Mouse (Mus musculus): ENCODE data around the gene Klrb1c. TPM values are rescaled to one million over a fixed set of nuclear protein-coding genes. Genes with fewer than 3 reads are reported as not detected.
A peak's percentile ranks its signal among the peaks of the same experiment; 100 is the strongest.
"Not testable (repeated sequence)": the region's sequence is repeated elsewhere in the genome, so short reads cannot be mapped to it uniquely, and the experiment has no call there.

Klrb1c gene
- polyA plus RNA-seq, 1 experiment = not detected

DNA sequence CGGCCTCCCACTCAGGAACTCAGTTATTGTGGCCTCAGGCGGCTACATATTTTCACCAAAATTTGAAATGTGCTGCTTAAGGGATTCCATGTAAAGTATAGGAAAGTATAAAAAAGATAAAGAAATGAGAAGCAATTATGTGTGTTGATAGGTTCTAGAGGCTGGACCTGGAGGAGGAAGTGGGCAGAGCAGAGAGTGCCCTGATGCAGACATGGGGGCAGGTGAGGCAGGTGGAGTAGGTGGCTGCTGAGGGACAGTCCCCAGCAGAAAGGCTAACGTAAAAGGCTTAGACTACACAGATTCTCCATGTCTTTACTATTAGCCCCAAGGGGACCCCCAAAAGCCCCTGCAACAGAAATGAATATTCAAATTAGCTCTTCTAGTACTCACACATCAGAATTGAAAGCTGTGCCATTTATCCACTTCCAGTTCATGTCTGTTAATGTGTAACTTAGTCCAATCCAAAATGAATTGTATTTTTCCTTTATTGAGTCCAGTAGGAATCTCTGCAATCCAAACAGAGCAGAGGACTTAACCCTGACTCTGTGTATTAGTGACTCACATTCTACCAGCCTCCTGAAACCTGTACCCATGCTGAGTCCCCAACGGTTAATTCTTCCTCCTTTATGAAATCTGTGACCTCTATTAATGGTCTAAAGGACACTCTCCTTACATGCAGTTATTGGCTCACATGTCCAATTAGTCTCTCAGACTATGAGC lies 29.2 kb upstream of the Klrb1c start:
- Histone ChIP-seq H3K4me1 (ENCODE audit: control insufficient read depth, insufficient read depth, low read length) (0 out of 2 replicates have a peak, but pooled peaks cover 2% of the 10 kb centered on the region), H3K4me3 (ENCODE audit: insufficient read depth, low read length) (no peak overlapping the region), H3K27ac (ENCODE audit: insufficient read depth, low read depth, low read length) (no peak overlapping the region)
- no peak for TF ChIP-seq CTCF (IDR thresholded peaks at IDR 0.05; ENCODE audit: low read depth, low read length)
- no peak for TF ChIP-seq POLR2A (IDR thresholded peaks at IDR 0.05; ENCODE audit: borderline replicate concordance, low read depth, low read length)

DNA sequence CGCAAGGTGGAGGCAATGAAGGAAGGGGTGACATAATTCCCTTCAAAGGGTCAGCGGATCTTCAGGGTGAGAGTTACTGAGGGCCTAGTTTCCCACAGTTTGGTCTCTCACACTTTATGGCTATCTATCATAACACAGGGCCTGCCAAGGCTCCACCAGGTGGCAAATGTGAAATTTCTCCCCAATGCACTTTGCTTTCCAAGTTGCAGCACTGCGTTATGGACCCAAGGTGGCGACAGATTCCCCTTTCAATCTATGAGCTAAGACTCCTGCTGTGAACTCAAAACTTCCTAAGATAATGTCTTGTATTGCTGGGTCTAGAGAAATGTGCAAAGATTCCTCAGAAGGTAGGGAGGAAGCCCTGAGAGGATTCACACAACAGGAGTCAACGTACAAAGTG lies 19.5 kb upstream of the Klrb1c start:
- H3K27ac ChIP-seq (ENCODE audit: insufficient read depth, low read depth, low read length) = no peak overlapping the region
- H3K4me1 ChIP-seq (ENCODE audit: control insufficient read depth, insufficient read depth, low read length) = no peaks in the 10 kb centered on the region
- H3K4me3 ChIP-seq (ENCODE audit: insufficient read depth, low read length) = no peak overlapping the region
- TF ChIP-seq CTCF (IDR thresholded peaks at IDR 0.05; ENCODE audit: low read depth, low read length) (0 out of 2 replicates have a peak, but pooled peaks have one; percentile 10), POLR2A (IDR thresholded peaks at IDR 0.05; ENCODE audit: borderline replicate concordance, low read depth, low read length) (no peak)

DNA sequence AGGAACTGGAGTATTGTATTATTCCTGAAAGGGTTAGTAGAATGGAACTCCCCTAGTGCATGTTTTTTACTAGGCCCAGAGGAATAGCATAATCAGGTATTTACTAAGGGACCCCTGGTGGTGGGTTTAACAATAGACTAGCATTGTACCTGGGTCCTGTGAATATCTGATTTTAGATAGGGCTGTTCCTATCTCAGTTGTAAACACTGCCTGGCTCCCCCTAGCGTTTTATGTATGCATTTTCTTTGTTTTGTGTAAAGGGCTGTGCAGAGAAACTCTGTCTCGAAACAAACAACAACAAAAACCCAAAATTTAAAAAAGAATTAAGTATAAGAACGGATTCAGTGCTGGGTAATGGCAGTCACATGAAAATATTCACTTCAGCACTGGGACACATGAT lies 18.0 kb upstream of the Klrb1c start:
- no peak overlapping the region for H3K27ac ChIP-seq (ENCODE audit: insufficient read depth, low read depth, low read length)
- 0 out of 2 replicates have a peak, but pooled peaks cover 2% of the 10 kb centered on the region for H3K4me1 ChIP-seq (ENCODE audit: control insufficient read depth, insufficient read depth, low read length)
- no peak overlapping the region for H3K4me3 ChIP-seq (ENCODE audit: insufficient read depth, low read length)
- TF ChIP-seq CTCF (IDR thresholded peaks at IDR 0.05; ENCODE audit: low read depth, low read length) (no peak), POLR2A (IDR thresholded peaks at IDR 0.05; ENCODE audit: borderline replicate concordance, low read depth, low read length) (no peak)

DNA sequence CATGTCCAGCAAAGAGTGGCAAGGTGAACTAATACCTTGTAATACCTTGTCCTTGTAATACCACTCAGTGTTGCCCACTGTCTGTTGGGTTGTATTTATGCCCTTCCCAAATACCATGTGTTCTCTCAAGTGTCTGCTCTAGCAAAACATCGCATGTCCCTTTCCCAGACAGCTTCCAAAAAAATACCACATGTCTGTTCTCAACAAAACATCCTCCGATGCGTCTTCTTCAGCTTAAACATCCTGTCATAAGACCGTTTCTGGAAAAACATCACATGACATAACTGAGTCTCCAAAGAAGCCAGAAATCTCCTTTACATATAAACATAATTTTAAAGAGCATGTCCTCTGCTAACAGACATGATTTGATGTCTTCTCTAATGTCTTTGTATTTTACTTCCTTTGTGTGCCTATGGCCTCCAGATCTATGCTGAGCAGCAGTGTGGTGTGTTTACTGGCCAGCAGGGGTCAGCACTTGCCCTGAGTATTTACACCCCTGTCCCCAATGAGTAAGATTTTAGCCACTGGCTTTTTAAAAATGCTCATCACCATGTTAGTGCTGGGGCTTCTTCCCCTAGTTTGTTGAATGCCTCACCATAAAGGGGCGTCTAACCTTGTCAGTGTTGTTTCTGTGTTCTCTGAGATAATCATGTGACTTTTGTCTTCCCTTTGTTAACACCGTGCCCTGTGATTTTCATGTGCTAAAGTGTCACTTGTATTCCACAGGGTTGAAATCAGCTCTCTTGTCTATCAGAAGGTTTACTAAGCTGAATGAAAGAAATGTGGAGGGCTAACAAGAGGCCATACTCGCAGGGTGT lies 16.0 kb upstream of the Klrb1c start:
- H3K4me3 ChIP-seq (ENCODE audit: insufficient read depth, low read length); H3K4me1 ChIP-seq (ENCODE audit: control insufficient read depth, insufficient read depth, low read length); H3K27ac ChIP-seq (ENCODE audit: insufficient read depth, low read depth, low read length): not testable (repeated sequence)

DNA sequence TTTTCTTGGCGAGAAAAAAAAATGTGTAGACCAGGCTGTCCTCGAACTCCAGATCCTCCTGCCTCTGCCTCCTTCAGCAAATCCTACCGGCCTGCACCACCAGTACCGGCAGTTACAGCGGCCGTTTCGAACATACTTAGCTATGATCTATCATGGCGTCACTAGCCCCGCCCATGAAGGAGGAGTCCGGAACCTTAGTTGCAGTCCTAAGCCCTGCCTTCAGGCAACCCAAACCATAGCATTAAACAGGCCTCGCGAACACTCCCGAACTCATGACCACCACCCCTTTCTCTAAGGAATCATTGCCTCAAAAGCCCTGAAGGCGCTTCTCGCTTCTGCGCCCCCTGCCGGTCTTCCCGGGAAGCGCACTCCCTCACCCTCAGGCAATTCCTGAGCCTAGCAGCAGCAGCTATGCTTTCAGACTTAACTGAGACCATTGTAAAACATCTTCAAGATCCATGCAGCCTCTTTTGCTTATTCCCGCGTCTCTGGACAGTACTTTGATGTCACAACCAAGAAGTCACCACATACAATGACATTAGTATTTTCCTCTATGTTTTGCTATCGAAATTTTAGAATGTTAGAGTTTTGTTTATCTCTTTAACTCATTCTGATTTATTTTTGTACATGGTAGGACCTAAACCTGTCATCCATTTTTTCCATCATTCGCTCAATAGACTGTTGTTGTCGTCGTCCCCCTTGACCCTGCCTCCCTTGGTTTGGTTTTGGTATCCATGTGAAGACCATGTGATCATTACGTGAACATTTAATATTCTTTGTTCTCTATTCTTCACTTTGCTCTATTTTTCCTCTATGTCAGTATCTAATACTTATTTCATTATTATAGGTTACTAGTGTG lies 14.2 kb upstream of the Klrb1c start:
- Histone ChIP-seq H3K4me3 (ENCODE audit: insufficient read depth, low read length) (peak overlapping the region; percentile 46), H3K27ac (ENCODE audit: insufficient read depth, low read depth, low read length) (no peak overlapping the region), H3K4me1 (ENCODE audit: control insufficient read depth, insufficient read depth, low read length) (peaks cover 3% of the 10 kb centered on the region)
- peak; percentile 61 for TF ChIP-seq CTCF (IDR thresholded peaks at IDR 0.05; ENCODE audit: low read depth, low read length)
- no peak for TF ChIP-seq POLR2A (IDR thresholded peaks at IDR 0.05; ENCODE audit: borderline replicate concordance, low read depth, low read length)

DNA sequence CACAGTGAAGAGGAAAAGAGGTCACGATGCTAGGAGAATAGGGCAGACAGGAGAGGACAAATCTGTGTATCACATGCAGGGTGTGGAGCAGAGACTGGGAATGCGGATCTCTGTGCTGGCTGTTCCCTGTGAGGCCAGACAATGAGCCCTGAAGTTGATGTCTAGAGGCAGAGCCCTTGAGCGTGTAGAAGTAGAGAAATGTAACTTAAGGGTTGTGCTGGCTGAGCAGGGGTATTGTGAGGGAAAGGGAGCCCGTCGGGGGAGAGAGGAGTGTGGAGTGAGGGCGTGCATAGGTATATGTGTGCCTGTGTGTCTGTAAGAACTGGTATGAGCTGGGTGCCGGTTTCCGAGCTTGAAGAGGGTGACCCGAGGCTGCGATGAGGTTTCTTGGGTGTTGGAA lies 13.5 kb upstream of the Klrb1c start:
- Histone ChIP-seq H3K4me1 (ENCODE audit: control insufficient read depth, insufficient read depth, low read length) (peaks cover 9% of the 10 kb centered on the region), H3K27ac (ENCODE audit: insufficient read depth, low read depth, low read length) (no peak overlapping the region), H3K4me3 (ENCODE audit: insufficient read depth, low read length) (peak overlapping the region; percentile 46)
- no peak for TF ChIP-seq POLR2A (IDR thresholded peaks at IDR 0.05; ENCODE audit: borderline replicate concordance, low read depth, low read length)
- no peak for TF ChIP-seq CTCF (IDR thresholded peaks at IDR 0.05; ENCODE audit: low read depth, low read length)

DNA sequence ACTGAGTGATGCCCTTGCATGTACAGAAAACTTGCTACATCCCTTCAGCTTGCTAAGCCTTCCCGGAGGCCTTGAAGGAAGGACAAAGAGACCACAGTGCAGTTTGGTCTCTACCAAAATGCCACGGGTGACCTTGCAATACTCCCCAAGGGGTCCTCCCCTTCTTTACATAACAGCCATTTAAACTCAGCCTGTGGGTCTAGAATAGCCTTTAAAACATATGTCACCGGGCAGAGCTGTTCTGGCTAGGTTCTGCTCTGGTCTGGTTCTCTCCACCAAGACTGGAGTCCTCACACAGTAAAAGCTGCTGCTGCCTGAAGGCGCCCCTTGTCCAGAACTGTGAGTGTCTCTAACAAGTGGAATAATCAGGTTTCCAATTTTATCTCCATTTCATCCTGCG lies 11.7 kb upstream of the Klrb1c start:
- not testable (repeated sequence) for H3K27ac ChIP-seq (ENCODE audit: insufficient read depth, low read depth, low read length); H3K4me3 ChIP-seq (ENCODE audit: insufficient read depth, low read length)
- peaks cover 16% of the 10 kb centered on the region for H3K4me1 ChIP-seq (ENCODE audit: control insufficient read depth, insufficient read depth, low read length)

DNA sequence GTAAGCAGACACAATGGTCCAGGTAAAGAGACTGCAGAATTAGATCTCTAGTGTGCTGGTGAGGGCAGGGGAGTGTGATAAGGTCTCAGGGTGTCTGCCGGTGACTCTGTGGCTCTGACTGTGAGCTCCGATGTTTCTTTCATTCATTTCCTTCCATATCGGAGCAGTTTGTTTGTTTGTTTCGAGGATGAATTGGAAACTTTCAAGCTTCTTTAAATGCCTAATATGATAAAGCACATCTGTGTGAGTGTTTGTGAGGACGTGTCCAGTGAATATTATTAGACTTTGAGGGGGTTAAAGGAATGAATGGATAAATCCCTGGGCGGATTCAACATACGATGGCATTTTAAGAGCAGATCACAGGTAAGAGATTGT lies 10.9 kb upstream of the Klrb1c start:
- peaks cover 16% of the 10 kb centered on the region for H3K4me1 ChIP-seq (ENCODE audit: control insufficient read depth, insufficient read depth, low read length)
- H3K4me3 ChIP-seq (ENCODE audit: insufficient read depth, low read length) = peak overlapping the region; percentile 72
- TF ChIP-seq POLR2A (IDR thresholded peaks at IDR 0.05; ENCODE audit: borderline replicate concordance, low read depth, low read length) (no peak), CTCF (IDR thresholded peaks at IDR 0.05; ENCODE audit: low read depth, low read length) (peak; percentile 4; the same call in 1 of the 2 replicates)
- no peak overlapping the region for H3K27ac ChIP-seq (ENCODE audit: insufficient read depth, low read depth, low read length)

DNA sequence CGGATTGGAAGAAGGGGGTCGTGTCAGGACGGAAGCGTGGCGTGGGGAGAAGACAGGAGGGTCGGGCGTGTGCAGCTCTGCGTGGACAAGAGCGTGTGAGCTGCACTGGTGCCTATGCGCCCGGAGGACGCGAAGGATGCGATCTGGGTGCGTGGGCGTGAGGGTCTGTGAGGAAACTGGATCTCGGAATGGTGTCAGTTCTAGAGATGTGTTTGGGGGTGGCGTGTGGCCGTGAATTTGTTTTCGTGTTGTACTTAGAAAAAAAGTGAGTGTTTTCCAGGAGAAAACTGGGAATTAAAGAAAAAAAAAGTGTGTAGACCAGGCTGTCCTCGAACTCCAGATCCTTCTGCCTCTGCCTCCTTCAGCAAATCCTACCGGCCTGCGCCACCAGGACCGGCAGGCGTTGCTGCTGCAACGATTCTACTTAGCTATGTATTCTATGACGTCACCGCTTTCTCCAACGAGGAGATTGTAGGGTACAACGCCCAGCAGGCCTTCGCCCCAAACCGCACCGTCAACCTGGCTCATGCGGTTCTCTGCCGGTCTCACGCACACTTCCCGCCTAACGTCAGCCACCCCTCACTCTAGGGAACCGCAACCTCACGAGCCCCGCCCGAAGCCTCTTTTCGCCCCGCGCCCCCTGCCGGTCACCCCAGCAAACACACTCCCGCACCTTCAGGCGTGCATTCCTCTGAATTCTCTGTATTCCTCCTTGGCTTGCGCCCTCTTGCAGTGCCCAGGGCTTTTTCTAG lies 10.3 kb upstream of the Klrb1c start:
- TF ChIP-seq CTCF (IDR thresholded peaks at IDR 0.05; ENCODE audit: low read depth, low read length) = peak; percentile 75
- peaks cover 16% of the 10 kb centered on the region for H3K4me1 ChIP-seq (ENCODE audit: control insufficient read depth, insufficient read depth, low read length)

DNA sequence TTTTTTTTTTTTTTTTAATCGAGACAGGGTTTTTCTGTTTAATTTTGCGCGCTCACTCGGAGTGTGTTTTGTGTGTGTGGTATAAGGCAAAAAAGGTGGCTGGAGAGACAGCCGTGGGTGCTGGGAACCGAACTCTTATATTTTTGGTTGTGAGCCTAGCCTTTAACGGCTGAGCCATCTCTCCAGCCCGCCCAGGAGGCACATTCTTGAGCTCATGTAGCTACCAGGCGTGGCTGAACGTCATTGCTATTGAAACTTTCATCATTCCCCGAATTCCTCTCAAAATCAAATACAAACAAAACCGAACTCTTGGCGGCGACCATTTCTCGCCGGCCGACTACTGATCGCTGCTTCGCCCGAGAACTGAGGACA lies 9.7 kb upstream of the Klrb1c start:
- peak overlapping the region; percentile 59 for H3K27ac ChIP-seq (ENCODE audit: insufficient read depth, low read depth, low read length)
- H3K4me1 ChIP-seq (ENCODE audit: control insufficient read depth, insufficient read depth, low read length) = peaks cover 16% of the 10 kb centered on the region
- peak overlapping the region; percentile 72 for H3K4me3 ChIP-seq (ENCODE audit: insufficient read depth, low read length)

More for the DNA sequence above, 10.3 kb upstream of the Klrb1c start:
- H3K27ac ChIP-seq (ENCODE audit: insufficient read depth, low read depth, low read length) = peak overlapping the region; percentile 59
- H3K4me3 ChIP-seq (ENCODE audit: insufficient read depth, low read length) = peak overlapping the region; percentile 72

All from bone marrow macrophage, adult 2 months (primary cell).